Mouse (Mus musculus): ENCODE results near the gene Clstn1.

The Clstn1 gene

DNA sequence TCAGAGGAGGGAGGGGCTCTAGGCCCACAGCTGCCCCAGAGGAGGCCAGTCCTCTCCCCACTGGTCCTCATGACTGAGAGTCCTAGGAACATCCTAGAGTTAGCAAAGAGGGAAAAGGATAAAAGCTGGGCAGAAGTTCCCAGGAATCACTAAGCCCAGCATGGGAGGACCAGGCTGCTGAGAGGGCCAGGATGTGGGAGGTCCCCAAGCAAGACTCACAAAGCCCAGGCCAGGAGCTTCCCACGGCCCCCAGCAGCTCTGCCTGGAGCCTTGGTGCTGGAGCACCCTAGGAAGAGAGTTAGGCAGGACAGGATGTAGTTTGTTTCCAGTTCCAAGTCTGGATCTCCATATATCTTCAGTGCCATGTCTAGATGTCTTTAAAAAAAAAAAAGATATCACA, 91.7 kb downstream of the Clstn1 start:
- DNase-seq (ENCODE audit: low spot score), result no peak

- DNase-seq (ENCODE audit: low spot score), result no peak
These were observed 92.9 kb downstream of the Clstn1 start for GRCm38 (mm10) chr4:149679056-149679770.

DNA sequence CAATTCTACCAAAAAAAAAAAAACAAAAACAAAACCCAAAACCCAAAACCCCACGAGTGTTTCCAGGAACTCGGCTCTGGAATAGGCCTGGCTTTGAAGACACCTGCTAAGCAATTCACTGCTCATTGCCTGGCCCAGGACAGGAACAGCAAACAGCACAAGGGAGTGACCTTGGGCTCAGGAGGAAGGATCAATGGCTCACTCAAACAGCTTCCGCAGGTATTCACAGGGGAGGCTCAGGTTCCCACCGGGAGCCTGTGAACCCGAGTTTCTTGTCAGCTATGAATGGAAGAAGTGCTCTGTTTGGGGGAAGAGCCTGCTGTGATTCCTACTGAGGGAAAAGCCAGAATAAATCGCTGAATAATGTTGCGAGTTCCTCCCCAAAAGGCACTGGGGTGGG, 97.6 kb downstream of the Clstn1 start:
- no peak for DNase-seq (ENCODE audit: low spot score)

GRCm38 (mm10) chr4:149684841-149685623, 98.8 kb downstream of the Clstn1 start:
- no peak for DNase-seq (ENCODE audit: low spot score)

DNA sequence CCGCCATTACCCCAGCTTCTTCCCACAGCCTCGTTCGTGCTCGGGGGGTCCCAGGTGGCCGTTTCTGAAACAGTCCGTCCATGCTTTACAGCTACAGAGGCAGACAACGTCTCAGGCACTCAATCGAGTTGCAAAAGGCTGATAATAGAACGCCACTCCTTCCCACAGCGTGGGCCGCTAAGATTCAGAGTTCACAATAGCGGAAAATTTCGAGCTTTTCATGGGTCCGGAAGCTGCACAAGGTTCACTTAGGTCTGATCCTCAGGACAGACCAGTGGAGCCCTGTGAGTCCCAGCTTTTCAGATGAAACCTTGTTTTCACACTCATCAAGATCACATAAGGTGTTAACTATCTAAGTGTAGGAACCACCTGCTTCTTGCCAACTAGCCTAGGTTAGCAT, 102.6 kb downstream of the Clstn1 start:
- DNase-seq (ENCODE audit: low spot score), result no peak

DNA sequence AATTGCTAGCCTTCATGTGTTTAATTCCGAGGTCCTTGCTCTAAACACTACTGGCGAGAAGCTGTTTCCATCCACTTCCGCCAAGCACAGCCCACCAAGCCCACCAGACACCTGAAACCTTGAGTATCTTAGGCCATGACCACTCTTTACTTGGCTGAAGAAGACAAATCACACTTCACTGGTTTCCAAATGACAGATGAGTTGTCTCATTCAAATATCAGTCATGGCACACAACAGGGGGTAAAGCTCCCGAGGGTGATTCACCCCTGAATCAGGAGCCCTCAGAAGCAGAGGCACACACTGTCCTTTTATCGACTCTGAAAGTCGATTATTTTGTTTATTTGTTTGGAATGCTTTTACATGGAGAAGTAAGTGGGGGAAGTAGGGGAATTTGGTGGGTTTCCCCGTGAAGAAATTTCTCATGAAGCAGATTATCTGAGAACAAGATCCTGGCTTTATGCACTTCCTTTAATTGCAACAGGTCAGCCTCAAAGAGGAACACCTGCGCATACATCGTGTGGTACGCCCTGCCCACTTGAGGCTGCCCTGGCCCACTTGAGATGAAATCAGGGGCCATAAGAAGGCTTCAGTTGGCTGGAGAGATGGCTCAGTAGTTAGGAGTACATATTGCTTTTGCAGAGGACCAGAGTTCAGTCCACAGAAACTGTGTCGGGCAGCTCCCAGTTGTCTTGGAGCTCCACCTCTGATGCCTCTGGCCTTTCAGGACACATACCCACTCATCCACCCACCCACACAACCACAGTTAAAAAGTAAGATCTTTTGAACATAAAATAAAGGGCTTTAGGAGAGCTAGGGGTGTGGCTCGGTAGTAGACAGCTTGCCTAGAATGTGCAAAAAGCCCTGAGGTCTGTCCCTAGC, 103.8 kb downstream of the Clstn1 start:
- no peak for DNase-seq (ENCODE audit: low spot score)

DNA sequence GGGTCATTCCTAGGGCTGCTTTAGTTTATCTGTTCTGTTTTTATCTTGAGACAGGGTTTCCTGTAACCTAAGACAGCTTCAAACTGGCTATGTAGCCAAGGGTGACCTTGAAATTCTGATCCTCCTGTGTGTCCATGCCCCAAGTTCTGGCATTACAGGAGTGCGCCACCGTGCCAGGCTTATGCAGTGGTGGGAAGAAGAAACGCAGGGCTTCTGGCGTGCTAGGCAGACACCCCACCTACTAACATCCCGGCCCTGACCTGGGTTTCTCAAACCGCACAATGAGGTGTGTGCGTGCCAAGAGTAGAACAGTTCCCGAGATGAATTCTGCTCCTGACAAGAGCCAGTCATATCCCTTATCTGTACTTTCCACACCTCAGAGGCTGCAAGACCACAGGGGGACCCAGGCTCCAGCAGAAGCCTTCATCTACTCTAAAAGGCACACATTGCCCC, 104.6 kb downstream of the Clstn1 start:
- DNase-seq (ENCODE audit: low spot score), result no peak

- no peak for DNase-seq (ENCODE audit: low spot score)
These were observed 105.1 kb downstream of the Clstn1 start for GRCm38 (mm10) chr4:149691368-149691767.

- no peak for DNase-seq (ENCODE audit: low spot score)
These were observed 110.1 kb downstream of the Clstn1 start for GRCm38 (mm10) chr4:149696189-149696971.

GRCm38 (mm10) chr4:149697506-149698196, 111.4 kb downstream of the Clstn1 start:
- DNase-seq (ENCODE audit: low spot score), result no peak

- DNase-seq (ENCODE audit: low spot score), result peak; percentile 32
These were observed 112.0 kb downstream of the Clstn1 start for GRCm38 (mm10) chr4:149698197-149698821.
